Mouse (Mus musculus) kidney, postnatal 4 days (tissue): ENCODE measurements around the gene Znrf3.
A peak's percentile ranks its signal among the peaks of the same experiment; 100 is the strongest.

Source experiments
- DNase-seq, 2 experiments: peaks; one replicate each; pipeline ENCODE4 v3.0.0; 2021; ENCODE audit warnings: mixed read lengths in 2 of 2

Gene Znrf3

GRCm38 (mm10) chr11:5307024-5307905 is 137.4 kb downstream of the Znrf3 start:
- no peak for DNase-seq

GRCm38 (mm10) chr11:5306017-5306416 is 138.6 kb downstream of the Znrf3 start:
- no peak for DNase-seq

GRCm38 (mm10) chr11:5304526-5304925 is 140.1 kb downstream of the Znrf3 start:
- DNase-seq = no peak

- DNase-seq = no peak
Measured at GRCm38 (mm10) chr11:5298007-5298372, 146.7 kb downstream of the Znrf3 start.

- peak; percentile 75 to 84 for DNase-seq
Measured at GRCm38 (mm10) chr11:5297148-5298006, 147.3 kb downstream of the Znrf3 start.

- DNase-seq = peak; percentile 18 to 50
Measured at GRCm38 (mm10) chr11:5296576-5297115, 148.0 kb downstream of the Znrf3 start.

GRCm38 (mm10) chr11:5294805-5295204 is 149.8 kb downstream of the Znrf3 start:
- no peak for DNase-seq

GRCm38 (mm10) chr11:5290691-5291090 is 154.0 kb downstream of the Znrf3 start:
- DNase-seq = peak; percentile 80 to 83

- no peak for DNase-seq
Measured at GRCm38 (mm10) chr11:5289826-5290580, 154.6 kb downstream of the Znrf3 start.

GRCm38 (mm10) chr11:5283987-5284386 is 160.7 kb downstream of the Znrf3 start:
- DNase-seq = no peak

GRCm38 (mm10) chr11:5280932-5281331 is 163.7 kb downstream of the Znrf3 start:
- no peak for DNase-seq

- DNase-seq = no peak
Measured at GRCm38 (mm10) chr11:5278463-5278862, 166.2 kb downstream of the Znrf3 start.

- DNase-seq = no peak
Measured at GRCm38 (mm10) chr11:5277307-5277971, 167.2 kb downstream of the Znrf3 start.

- DNase-seq = no peak
Measured at GRCm38 (mm10) chr11:5275216-5275615, 169.4 kb downstream of the Znrf3 start.

- DNase-seq = peak in 1 of 2 experiments; percentile 35
Measured at GRCm38 (mm10) chr11:5272536-5273234, 172.0 kb downstream of the Znrf3 start.

- no peak for DNase-seq
Measured at GRCm38 (mm10) chr11:5272066-5272360, 172.6 kb downstream of the Znrf3 start.

GRCm38 (mm10) chr11:5271274-5272065 is 173.2 kb downstream of the Znrf3 start:
- DNase-seq = no peak

- no peak for DNase-seq
Measured at GRCm38 (mm10) chr11:5269846-5270461, 174.7 kb downstream of the Znrf3 start.

- no peak for DNase-seq
Measured at GRCm38 (mm10) chr11:5265764-5266163, 178.9 kb downstream of the Znrf3 start.

- DNase-seq = peak in 1 of 2 experiments; percentile 40
Measured at GRCm38 (mm10) chr11:5263078-5263730, 181.4 kb downstream of the Znrf3 start.
